Mouse (Mus musculus) kidney, embryonic 15.5 days (tissue): ENCODE measurements at regions not wholly inside any gene's neighbourhood (a gene's known extent, or its start where the extent isn't known, plus 50 kb on each side); places are given as distances from the start of the nearest gene placed in this dataset.

Experiments
- ATAC-seq: fragments of 200-750 bp; cut with Nextera tagmentation; replicated peaks from 2 replicates; pipeline ENCODE4 v1.8.0; 2017; ENCODE audit warnings: moderate TSS enrichment; ENCODE audit not compliant: low FRiP score
- H3K27ac ChIP-seq: fragments of 300-500 bp; sonication (generic); 2 replicates; pipeline ENCODE4 v1.5.1; 2015; ENCODE audit warnings: mild to moderate bottlenecking, inconsistent platforms
- H3K27me3 ChIP-seq: fragments of 300-500 bp; sonication (generic); 2 replicates; pipeline ENCODE4 v1.6.1; 2015; ENCODE audit warnings: inconsistent platforms
- H3K36me3 ChIP-seq: fragments of 300-500 bp; sonication (generic); 2 replicates; pipeline ENCODE4 v1.6.1; 2015; ENCODE audit warnings: inconsistent platforms
- H3K4me1 ChIP-seq: fragments of 300-500 bp; sonication (generic); 2 replicates; pipeline ENCODE4 v1.6.1; 2015; ENCODE audit warnings: inconsistent platforms
- H3K4me2 ChIP-seq: fragments of 300-500 bp; sonication (generic); 2 replicates; pipeline ENCODE4 v1.6.1; 2015; ENCODE audit warnings: moderate library complexity, mild to moderate bottlenecking, inconsistent platforms
- H3K4me3 ChIP-seq: fragments of 300-500 bp; sonication (generic); replicated peaks from 2 replicates; pipeline ENCODE4 v1.5.1; 2015; ENCODE audit warnings: mild to moderate bottlenecking, inconsistent platforms
- H3K9ac ChIP-seq: fragments of 300-500 bp; sonication (generic); 2 replicates; pipeline ENCODE4 v1.6.1; 2015; ENCODE audit warnings: mild to moderate bottlenecking, inconsistent platforms
- H3K9me3 ChIP-seq: fragments of 300-500 bp; sonication (generic); replicated peaks from 2 replicates; pipeline ENCODE4 v1.6.1; 2016; ENCODE audit warnings: inconsistent platforms
- WGBS: fragments of 180-500 bp; shearing (Covaris S2); methylation state at CpG from one replicate; pipeline ENCODE4 v1.1.7; 2015; ENCODE audit warnings: mixed read lengths; 5-methylcytosine and 5-hydroxymethylcytosine counted together

DNA sequence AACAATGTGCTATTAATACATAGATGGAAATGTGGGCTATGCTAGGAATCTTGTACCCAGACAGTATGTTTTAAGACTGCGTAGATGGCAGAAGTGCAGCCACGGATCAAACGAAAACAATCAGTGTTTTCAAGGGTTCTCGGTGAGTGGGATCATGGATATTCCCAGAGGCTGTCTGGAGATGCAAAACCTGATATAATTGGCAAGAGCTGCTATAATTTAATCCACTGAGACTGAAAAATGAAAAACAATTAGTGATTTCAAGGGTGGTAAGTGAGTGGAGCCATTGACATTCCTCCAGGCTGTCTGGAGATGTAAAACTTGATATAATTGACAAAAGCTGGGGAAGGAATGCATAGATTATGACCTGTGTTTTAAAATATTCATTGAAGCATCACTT lies 545.5 kb upstream of the Api5 start:
- Histone ChIP-seq H3K9ac (no peak overlapping the region), H3K27ac (no peak overlapping the region), H3K4me1 (no peaks in the 10 kb centered on the region), H3K9me3 (no peaks in the 10 kb centered on the region), H3K36me3 (no peaks in the 10 kb centered on the region), H3K4me2 (no peak overlapping the region), H3K4me3 (no peak overlapping the region), H3K27me3 (no peaks in the 10 kb centered on the region)
- 75% methylated on average over 4 of the region's 4 CpGs for WGBS
- ATAC-seq = no peak

DNA sequence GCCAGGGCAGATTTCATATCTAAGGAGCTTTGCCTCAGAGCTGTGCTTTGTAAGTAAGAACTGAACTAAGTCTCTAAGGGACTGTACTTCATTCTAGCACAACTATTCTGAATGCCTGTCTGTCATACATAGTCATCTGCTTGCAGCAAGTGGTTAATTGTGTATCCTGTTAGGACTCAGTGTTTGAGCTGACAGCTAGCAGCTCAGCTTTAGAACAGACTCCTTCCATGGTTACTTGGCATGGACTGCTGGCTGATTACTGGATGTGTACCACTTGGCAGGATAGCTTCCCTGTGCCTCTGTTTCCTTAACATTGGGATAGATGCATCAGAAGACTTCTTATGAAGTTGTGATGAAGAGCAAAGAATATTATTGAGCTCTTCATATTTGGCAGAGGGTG lies 525.6 kb upstream of the Api5 start:
- H3K9me3 ChIP-seq = no peaks in the 10 kb centered on the region
- no peak overlapping the region for H3K9ac ChIP-seq
- no peaks in the 10 kb centered on the region for H3K4me1 ChIP-seq
- H3K27me3 ChIP-seq = no peaks in the 10 kb centered on the region
- no peak overlapping the region for H3K4me3 ChIP-seq
- H3K36me3 ChIP-seq = no peaks in the 10 kb centered on the region
- ATAC-seq = no peak
- H3K4me2 ChIP-seq = no peak overlapping the region
- no peak overlapping the region for H3K27ac ChIP-seq

DNA sequence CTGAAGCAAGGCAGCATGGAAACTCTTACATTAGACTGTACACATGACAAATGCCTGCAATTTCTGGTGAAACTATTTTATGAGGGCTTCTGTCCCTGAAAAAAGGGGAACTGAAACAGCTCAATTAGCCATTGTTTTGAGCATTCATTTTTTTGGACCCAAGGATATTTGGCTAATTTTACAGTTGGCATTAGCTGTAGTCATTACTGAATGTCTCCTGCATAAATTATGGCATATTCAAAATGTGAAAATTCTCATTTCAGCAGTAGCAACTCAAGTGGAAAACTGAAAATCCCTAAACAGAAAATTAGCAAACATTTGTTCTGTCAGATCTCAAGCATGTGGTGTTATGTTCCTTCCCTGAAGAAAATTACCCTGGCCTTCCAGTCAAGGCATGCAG lies 507.7 kb upstream of the Api5 start:
- no peaks in the 10 kb centered on the region for H3K27me3 ChIP-seq
- ATAC-seq = no peak
- H3K27ac ChIP-seq = no peak overlapping the region
- no peaks in the 10 kb centered on the region for H3K9me3 ChIP-seq
- H3K4me2 ChIP-seq = no peak overlapping the region
- no peak overlapping the region for H3K4me3 ChIP-seq
- no peaks in the 10 kb centered on the region for H3K36me3 ChIP-seq
- H3K9ac ChIP-seq = no peak overlapping the region
- H3K4me1 ChIP-seq = no peaks in the 10 kb centered on the region

DNA sequence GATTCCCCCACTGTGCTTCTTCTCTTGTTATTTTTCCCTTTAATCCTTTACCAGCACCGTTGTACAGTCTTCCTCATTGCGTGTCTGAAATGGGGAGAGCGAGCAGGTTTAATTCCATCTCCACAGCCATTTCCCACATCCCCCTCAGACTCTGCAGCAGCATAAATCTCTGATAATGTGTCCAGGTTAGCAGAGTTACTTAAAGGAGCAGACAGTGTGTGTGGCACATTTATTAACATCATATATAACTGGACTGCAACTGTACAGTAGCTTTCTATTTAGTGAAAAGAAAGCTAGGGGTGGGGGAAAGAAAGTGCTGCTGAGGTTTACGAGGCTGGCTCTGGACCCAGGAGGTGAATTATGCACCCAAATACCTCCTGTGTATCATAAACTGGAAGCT lies 494.2 kb upstream of the Api5 start:
- WGBS = 37% methylated on average over 4 of the region's 4 CpGs
- Histone ChIP-seq H3K36me3 (no peaks in the 10 kb centered on the region), H3K9me3 (no peaks in the 10 kb centered on the region), H3K27me3 (no peaks in the 10 kb centered on the region), H3K4me2 (no peak overlapping the region), H3K9ac (no peak overlapping the region), H3K4me1 (no peaks in the 10 kb centered on the region), H3K27ac (no peak overlapping the region), H3K4me3 (no peak overlapping the region)
- 0 out of 2 replicates have a peak, but pooled peaks have one; percentile 49 for ATAC-seq

DNA sequence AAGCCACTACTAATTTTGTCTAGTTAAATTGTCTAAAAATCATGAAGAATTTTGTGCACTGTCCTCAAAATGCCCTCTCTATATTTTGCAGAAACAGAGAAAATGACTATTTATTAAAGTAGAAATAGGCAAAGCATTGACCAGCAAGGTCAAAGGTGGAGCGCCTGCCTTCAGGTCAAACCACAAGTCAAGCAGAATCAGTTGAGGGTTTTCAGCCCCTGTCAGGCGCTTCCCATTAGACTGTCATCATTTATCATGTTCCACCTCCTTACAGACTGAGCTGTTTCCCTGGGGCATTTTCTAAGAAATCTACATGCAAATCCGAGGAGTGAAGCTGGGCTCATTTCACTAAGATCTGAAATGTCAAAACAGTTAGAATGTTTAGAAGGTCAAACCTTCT lies 481.4 kb upstream of the Api5 start:
- Histone ChIP-seq H3K4me1 (no peaks in the 10 kb centered on the region), H3K9ac (no peak overlapping the region), H3K27me3 (no peaks in the 10 kb centered on the region), H3K4me3 (no peak overlapping the region), H3K4me2 (no peak overlapping the region), H3K27ac (no peak overlapping the region), H3K36me3 (no peaks in the 10 kb centered on the region), H3K9me3 (no peaks in the 10 kb centered on the region)
- ATAC-seq = no peak
- WGBS = 41% methylated on average over 3 of the region's 3 CpGs

DNA sequence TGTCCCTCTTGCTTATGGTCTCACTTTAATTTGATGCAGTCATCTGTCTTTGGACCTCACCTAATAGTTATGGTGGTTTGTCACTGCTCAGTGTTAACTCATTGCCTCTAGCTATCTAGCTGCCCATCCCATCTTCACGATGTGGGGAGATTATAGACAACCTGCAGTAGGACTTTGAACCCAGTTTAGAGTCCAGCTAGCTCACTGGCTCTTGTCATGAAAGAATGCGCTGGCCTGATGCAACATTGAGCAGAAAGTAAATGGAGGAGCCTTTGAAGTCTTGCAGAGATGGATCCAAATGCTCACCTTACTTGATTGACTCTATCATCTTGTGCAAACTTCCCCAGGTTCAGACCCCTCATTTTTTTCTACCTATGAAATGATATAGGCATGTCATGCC lies 480.1 kb upstream of the Api5 start:
- WGBS = 76% methylated on average over 2 of the region's 2 CpGs
- no peak for ATAC-seq
- H3K9ac ChIP-seq = no peak overlapping the region
- no peaks in the 10 kb centered on the region for H3K9me3 ChIP-seq
- H3K36me3 ChIP-seq = no peaks in the 10 kb centered on the region
- no peak overlapping the region for H3K4me3 ChIP-seq
- no peak overlapping the region for H3K4me2 ChIP-seq
- H3K4me1 ChIP-seq = no peaks in the 10 kb centered on the region
- no peak overlapping the region for H3K27ac ChIP-seq
- H3K27me3 ChIP-seq = no peaks in the 10 kb centered on the region

DNA sequence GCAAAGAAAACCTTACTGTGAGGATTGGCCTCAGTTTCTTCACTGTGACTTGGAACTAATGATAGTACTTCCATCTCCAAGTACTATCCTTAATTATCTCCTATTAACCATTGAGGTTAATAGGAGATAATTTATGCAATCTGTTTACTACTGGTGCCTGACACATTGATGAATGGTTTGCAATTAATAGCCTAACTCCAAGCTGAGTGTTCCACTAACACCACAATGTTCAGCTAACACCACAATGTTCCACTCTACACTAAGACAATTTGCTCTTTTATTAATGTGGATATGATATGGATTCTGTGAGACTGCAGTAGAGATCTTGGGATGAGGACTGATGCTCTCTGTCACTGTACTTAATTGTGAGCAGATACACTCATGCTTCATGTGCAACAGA lies 463.6 kb upstream of the Api5 start:
- Histone ChIP-seq H3K4me3 (no peak overlapping the region), H3K9me3 (no peaks in the 10 kb centered on the region), H3K4me1 (no peaks in the 10 kb centered on the region), H3K27me3 (no peaks in the 10 kb centered on the region), H3K4me2 (no peak overlapping the region), H3K36me3 (no peaks in the 10 kb centered on the region), H3K27ac (no peak overlapping the region), H3K9ac (no peak overlapping the region)
- no peak for ATAC-seq
